Mouse (Mus musculus): ENCODE data around the gene Cog7.

DNA sequence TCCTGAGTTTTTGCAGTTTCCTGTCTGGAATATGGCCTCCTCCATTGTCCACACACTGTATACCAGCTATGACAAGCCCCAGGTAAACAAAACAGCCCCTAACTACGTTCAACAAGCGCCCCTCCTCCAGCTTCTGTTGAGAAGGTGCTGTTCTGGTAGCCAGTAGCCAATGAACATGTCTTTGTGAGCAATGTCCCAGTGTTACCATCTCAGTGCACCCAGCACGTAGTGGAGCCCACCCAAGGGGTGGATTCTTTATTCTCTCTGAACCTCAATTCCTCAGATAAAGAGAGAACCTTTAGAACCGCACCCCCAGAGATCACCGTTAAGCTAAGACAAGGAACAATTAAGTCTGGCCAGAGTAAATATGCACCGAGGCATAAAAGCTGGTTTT lies 38.8 kb upstream of the Cog7 start:
- TF ChIP-seq USF1 (IDR thresholded peaks at IDR 0.05; ENCODE audit: low read depth): no peak
- TF ChIP-seq MYOG (IDR thresholded peaks at IDR 0.05; ENCODE audit: control insufficient read depth in 1 of 3, insufficient read depth in 1 of 3, insufficient read length in 2 of 3, low read depth in 2 of 3): no peak
- no peak for TF ChIP-seq MAX (IDR thresholded peaks at IDR 0.05; ENCODE audit: low read depth)
- no peak for TF ChIP-seq POLR2A (IDR thresholded peaks at IDR 0.05; ENCODE audit: insufficient read length, low read depth)
- no peak for TF ChIP-seq REST (IDR thresholded peaks at IDR 0.05; ENCODE audit: insufficient read depth, insufficient read length)

All from myocyte (in vitro differentiated cells).